Mouse (Mus musculus): ENCODE measurements around the gene Gk5.

- no peak for TF ChIP-seq CTCF (IDR thresholded peaks at IDR 0.05; ENCODE audit: extremely low read depth, insufficient read length, insufficient replicate concordance, low read depth, low read length)
- TF ChIP-seq POLR2A (IDR thresholded peaks at IDR 0.05; ENCODE audit: low read depth, low read length): no peak
Measured at GRCm38 (mm10) chr9:96197806-96198205, 78.6 kb downstream of the Gk5 start.

Data from small intestine, adult 2 months (tissue).